Mouse (Mus musculus): ENCODE measurements around the gene Zfc3h1. TPM values are rescaled to one million over a fixed set of nuclear protein-coding genes. Genes with fewer than 3 reads are reported as not detected.

Zfc3h1 gene
- total and polyA plus RNA-seq, 3 experiments, result 40.7 to 51.7 (median 48.7) TPM

DNA sequence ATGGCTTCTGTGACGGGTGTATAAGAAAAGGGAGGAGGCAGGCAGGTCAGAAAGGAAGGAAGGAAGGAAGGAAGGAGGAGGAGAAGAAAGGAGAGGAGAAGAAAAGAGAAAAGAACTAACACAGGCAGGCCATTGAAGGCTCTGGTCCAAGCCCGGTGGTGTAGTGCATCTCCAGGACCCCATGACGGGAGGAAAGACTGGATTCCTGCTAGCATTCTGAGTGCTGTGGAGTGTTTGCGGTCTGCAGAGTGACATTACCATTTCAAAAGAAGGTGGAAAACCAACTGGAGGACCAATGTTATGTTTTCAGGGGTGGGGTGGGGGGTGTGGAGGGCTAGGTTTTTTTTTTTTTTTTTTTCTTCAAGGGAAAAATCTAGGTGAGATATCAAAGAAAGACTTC is 37.2 kb downstream of the Zfc3h1 start:
- TF ChIP-seq MAFK (IDR thresholded peaks at IDR 0.05; ENCODE audit: insufficient replicate concordance, low read length) (no peak), NELFE (IDR thresholded peaks at IDR 0.05; ENCODE audit: low read depth, low read length) (no peak), RCOR1 (conservative IDR thresholded peaks at IDR 0.05; ENCODE audit: low read depth, low read length) (no peak), RAD21 (IDR thresholded peaks at IDR 0.05; ENCODE audit: low read depth, low read length) (no peak), MEF2A (IDR thresholded peaks at IDR 0.05; ENCODE audit: borderline replicate concordance, low read depth, low read length) (no peak), ZKSCAN1 (IDR thresholded peaks at IDR 0.05; ENCODE audit: borderline replicate concordance, low read depth, low read length) (no peak), NRF1 (IDR thresholded peaks at IDR 0.05; ENCODE audit: low read depth, low read length) (no peak), EP300 (IDR thresholded peaks at IDR 0.05; ENCODE audit: low read length) (no peak), SIN3A (IDR thresholded peaks at IDR 0.05; ENCODE audit: low read length) (no peak), CHD2 (IDR thresholded peaks at IDR 0.05; ENCODE audit: low read length) (no peak), UBTF (IDR thresholded peaks at IDR 0.05; ENCODE audit: low read depth, low read length) (no peak), USF1 (IDR thresholded peaks at IDR 0.05; ENCODE audit: low read depth, low read length) (no peak), TBP (conservative IDR thresholded peaks at IDR 0.05; ENCODE audit: low read depth, low read length) (no peak), E2F4 (IDR thresholded peaks at IDR 0.05; ENCODE audit: insufficient replicate concordance, low read depth, low read length) (no peak), CTCF (conservative IDR thresholded peaks at IDR 0.05 in 1 of 2, IDR thresholded peaks at IDR 0.05 in 1 of 2; ENCODE audit: low read depth in 2 of 2, low read length in 2 of 2) (no peak), HCFC1 (IDR thresholded peaks at IDR 0.05; ENCODE audit: low read depth, low read length) (no peak), MYC (IDR thresholded peaks at IDR 0.05; ENCODE audit: low read depth, low read length) (no peak), KAT2A (IDR thresholded peaks at IDR 0.05; ENCODE audit: insufficient replicate concordance, low read length) (no peak), PAX5 (IDR thresholded peaks at IDR 0.05; ENCODE audit: low read length) (no peak), POLR2A (IDR thresholded peaks at IDR 0.05; ENCODE audit: low read depth, low read length) (no peak)
- H3K27me3 ChIP-seq (replicated peaks), result no peaks in the 10 kb centered on the region
- no peaks in the 10 kb centered on the region for H3K9me3 ChIP-seq (replicated peaks; ENCODE audit: low read length)
- H3K27ac ChIP-seq (ENCODE audit: insufficient read depth, low read depth), result no peak overlapping the region
- in situ Hi-C loops (cut with MboI; ENCODE audit: low pct_ligation_motif_present, low pct_unique_long_range_greater_than_20kb, low sequenced_read_pairs), result no loop called here
- no peak for DNase-seq (ENCODE audit: extremely low read depth)
- no peaks in the 10 kb centered on the region; a peak in 1 of 4 replicates for H3K4me1 ChIP-seq (ENCODE audit: control insufficient read depth in 1 of 2, insufficient read depth in 2 of 2)
- H3K79me2 ChIP-seq (replicated peaks; ENCODE audit: control insufficient read depth, extremely low read depth, insufficient read depth, poor library complexity, severe bottlenecking), result peaks cover 9% of the 10 kb centered on the region
- H3K4me2 ChIP-seq (ENCODE audit: insufficient read depth, low read depth, poor library complexity, severe bottlenecking), result no peak overlapping the region
- H3K36me3 ChIP-seq (replicated peaks in 1 of 2; ENCODE audit: control insufficient read depth in 1 of 2, insufficient read depth in 1 of 2, low read length in 1 of 2), result peaks cover 47 to 92% of the 10 kb centered on the region in 2 experiments
- no peak overlapping the region for H3K4me3 ChIP-seq (replicated peaks in 1 of 3; ENCODE audit: low read depth in 2 of 3, low read length in 2 of 3, poor library complexity in 1 of 3)
- no peak overlapping the region for H3K9ac ChIP-seq (ENCODE audit: insufficient read depth, low read depth)
- dilution Hi-C loops (cut with MboI; ENCODE audit: extremely low pct_ligation_motif_present, extremely low pct_unique_long_range_greater_than_20kb, low sequenced_read_pairs), result no loop called here

DNA sequence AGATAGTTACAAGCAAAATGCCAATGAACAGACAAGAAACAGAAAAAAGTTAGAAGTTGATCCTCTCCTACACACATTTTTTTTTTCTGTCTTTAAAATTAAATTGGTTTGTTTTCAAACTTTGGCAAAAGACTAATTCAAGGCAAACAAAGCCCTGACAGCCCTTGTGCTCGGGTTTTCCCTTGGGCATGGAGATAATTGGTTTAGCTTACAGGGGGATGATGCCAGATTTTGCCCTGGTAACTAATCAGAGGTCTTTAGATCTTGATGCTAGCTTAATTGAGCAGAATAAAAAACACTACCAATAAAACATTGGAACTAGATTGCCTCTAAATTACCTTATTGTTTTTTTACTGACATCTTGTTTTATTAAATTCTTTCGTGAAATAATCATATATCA is 40.6 kb downstream of the Zfc3h1 start:
- in situ Hi-C loops (cut with MboI; ENCODE audit: low pct_ligation_motif_present, low pct_unique_long_range_greater_than_20kb, low sequenced_read_pairs), result no loop called here
- H3K36me3 ChIP-seq (replicated peaks in 1 of 2; ENCODE audit: control insufficient read depth in 1 of 2, insufficient read depth in 1 of 2, low read length in 1 of 2), result peaks cover 60 to 91% of the 10 kb centered on the region in 2 experiments
- TF ChIP-seq ZC3H11A (IDR thresholded peaks at IDR 0.05; ENCODE audit: low read depth, low read length) (no peak), MAZ (IDR thresholded peaks at IDR 0.05; ENCODE audit: low read depth, low read length) (no peak), RAD21 (IDR thresholded peaks at IDR 0.05; ENCODE audit: low read depth, low read length) (no peak), IRF4 (IDR thresholded peaks at IDR 0.05; ENCODE audit: low read depth, low read length) (no peak), ZNF384 (IDR thresholded peaks at IDR 0.05; ENCODE audit: low read depth, low read length) (no peak), MYC (IDR thresholded peaks at IDR 0.05; ENCODE audit: low read depth, low read length) (no peak)

More for the DNA sequence above, 40.6 kb downstream of the Zfc3h1 start:
- no peak for DNase-seq (ENCODE audit: extremely low read depth)
- H3K4me3 ChIP-seq (replicated peaks in 1 of 3; ENCODE audit: low read depth in 2 of 3, low read length in 2 of 3, poor library complexity in 1 of 3), result no peak overlapping the region
- no peak overlapping the region for H3K27ac ChIP-seq (ENCODE audit: insufficient read depth, low read depth)
- no peak overlapping the region for H3K9ac ChIP-seq (ENCODE audit: insufficient read depth, low read depth)
- no peak overlapping the region for H3K4me2 ChIP-seq (ENCODE audit: insufficient read depth, low read depth, poor library complexity, severe bottlenecking)
- no peaks in the 10 kb centered on the region for H3K9me3 ChIP-seq (replicated peaks; ENCODE audit: low read length)
- H3K4me1 ChIP-seq (ENCODE audit: control insufficient read depth in 1 of 2, insufficient read depth in 2 of 2), result no peaks in the 10 kb centered on the region
- peaks cover 9% of the 10 kb centered on the region for H3K79me2 ChIP-seq (replicated peaks; ENCODE audit: control insufficient read depth, extremely low read depth, insufficient read depth, poor library complexity, severe bottlenecking)
- dilution Hi-C loops (cut with MboI; ENCODE audit: extremely low pct_ligation_motif_present, extremely low pct_unique_long_range_greater_than_20kb, low sequenced_read_pairs), result no loop called here
- no peaks in the 10 kb centered on the region for H3K27me3 ChIP-seq (replicated peaks)
